Mouse (Mus musculus) liver, embryonic 14.5 days (tissue): ENCODE data around the gene Pou2f2. TPM values are rescaled to one million over a fixed set of nuclear protein-coding genes. Genes with fewer than 3 reads are reported as not detected.

Experiments
- ATAC-seq: fragments of 200-750 bp; cut with Nextera tagmentation; 2 replicates; pipeline ENCODE4 v1.8.0; 2017; ENCODE audit warnings: moderate number of reproducible peaks, mild to moderate bottlenecking, moderate library complexity; ENCODE audit not compliant: insufficient read depth
- DNase-seq, 3 experiments: peaks; one replicate each; pipeline ENCODE4 v3.0.0-alpha.2; 2012 to 2013; ENCODE audit warnings: low read depth in 3 of 3, low spot score in 3 of 3
- H3K27ac ChIP-seq: fragments of 300-500 bp; sonication (generic); 2 replicates; pipeline ENCODE4 v1.5.1; 2014; ENCODE audit warnings: moderate library complexity, mild to moderate bottlenecking, control low read depth, inconsistent platforms
- H3K27me3 ChIP-seq: fragments of 300-500 bp; sonication (generic); 2 replicates; pipeline ENCODE4 v1.6.1; 2014; ENCODE audit warnings: mild to moderate bottlenecking, low read length, moderate library complexity; ENCODE audit not compliant: control insufficient read depth, insufficient read depth
- H3K36me3 ChIP-seq: fragments of 300-500 bp; sonication (generic); replicated peaks from 2 replicates; pipeline ENCODE4 v1.6.1; 2014; ENCODE audit warnings: low read depth; ENCODE audit not compliant: control insufficient read depth, insufficient read depth
- H3K4me1 ChIP-seq, 2 experiments: fragments of 200-500 bp in 1 of 2; fragments of 300-500 bp in 1 of 2; sonication (generic) in 1 of 2; replicated peaks; 2 replicates each; pipeline ENCODE4 v1.6.1; 2012 to 2014; ENCODE audit warnings: antibody characterized with exemption in 1 of 2, inconsistent platforms in 1 of 2, low read length in 1 of 2; ENCODE audit not compliant: control insufficient read depth in 2 of 2, insufficient read depth in 2 of 2
- H3K4me2 ChIP-seq: fragments of 300-500 bp; sonication (generic); 2 replicates; pipeline ENCODE4 v1.6.1; 2014; ENCODE audit warnings: low read depth, mild to moderate bottlenecking, control low read depth, moderate library complexity
- H3K4me3 ChIP-seq, 2 experiments: fragments of 200-500 bp in 1 of 2; fragments of 300-500 bp in 1 of 2; sonication (generic) in 1 of 2; 2 replicates each; pipeline ENCODE4 v1.5.1; 2012 to 2014; ENCODE audit warnings: low read depth in 2 of 2, low read length in 2 of 2, mild to moderate bottlenecking in 2 of 2, control low read depth in 1 of 2, inconsistent platforms in 1 of 2, moderate library complexity in 1 of 2; ENCODE audit not compliant: insufficient read depth in 1 of 2
- H3K9ac ChIP-seq: fragments of 300-500 bp; sonication (generic); replicated peaks from 2 replicates; pipeline ENCODE4 v1.6.1; 2014; ENCODE audit warnings: mild to moderate bottlenecking, control low read depth, moderate library complexity
- H3K9me3 ChIP-seq: fragments of 300-500 bp; sonication (generic); 2 replicates; pipeline ENCODE4 v1.6.1; 2016; ENCODE audit warnings: low read length, mixed read lengths; ENCODE audit not compliant: control insufficient read depth
- CTCF ChIP-seq: IDR thresholded peaks from 2 replicates; pipeline ENCODE4 v1.5.1; 2016; ENCODE audit warnings: antibody characterized with exemption, low read depth, control low read depth
- EP300 ChIP-seq: IDR thresholded peaks from 2 replicates; pipeline ENCODE4 v1.6.1; 2016; ENCODE audit warnings: antibody characterized with exemption, low read depth
- WGBS: fragments of 180-500 bp; shearing (Covaris S2); extraction: QIAGEN DNeasy Blood & Tissue Kit; methylation state at CpG from one replicate; pipeline ENCODE4 v1.1.7; 2014; ENCODE audit not compliant: insufficient replicate concordance; 5-methylcytosine and 5-hydroxymethylcytosine counted together
- polyA plus RNA-seq, 2 experiments: library from polyadenylated mRNA; depleted of rRNA in 1 of 2; stranded (reverse) in 1 of 2; unstranded in 1 of 2; fragments of >200 nt; fragmentation: Nextera tagmentation in 1 of 2; extraction: Ambion mirVana in 1 of 2; gene quantifications; 2 replicates each; pipeline versions ENCODE4 v1.2.1 to v1.2.3; 2012 to 2014

Pou2f2 gene
- polyA plus RNA-seq, 2 experiments: 0.73 to 0.94 TPM

DNA sequence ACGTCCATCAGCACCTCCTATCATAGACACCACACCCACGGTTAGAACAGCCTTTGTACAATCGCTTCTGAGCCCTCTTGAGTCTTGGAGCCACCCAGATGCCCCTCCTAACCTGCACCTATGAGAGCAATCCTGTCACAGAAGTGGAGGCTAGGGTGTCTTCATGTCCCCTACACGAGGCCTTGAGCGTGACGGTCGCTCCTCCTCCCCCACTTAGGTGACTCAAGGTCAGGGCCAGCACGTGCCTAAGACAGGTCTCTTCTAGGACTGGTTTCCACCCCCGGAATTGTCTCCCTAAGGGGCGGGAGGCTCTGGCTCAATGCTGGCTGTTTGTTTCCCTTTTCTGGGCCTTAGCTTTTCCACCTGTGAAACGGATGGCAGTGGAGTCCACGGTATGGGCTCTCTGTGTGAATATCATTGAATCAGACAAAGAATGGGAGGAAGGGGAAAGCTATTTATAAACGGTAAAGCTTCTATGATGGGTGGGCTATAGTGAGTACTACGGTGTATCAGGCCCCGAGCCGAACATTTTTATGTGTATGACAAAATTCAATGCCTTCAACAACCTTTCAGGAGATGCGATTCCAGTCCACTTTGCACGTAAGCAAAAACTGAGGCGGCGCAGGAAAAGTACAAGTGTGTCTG lies 41.1 kb upstream of the Pou2f2 start, which contains the start of gene Dedd2:
TSS of gene Dedd2 (minus strand) at position 159 of the 645 bp plus-strand sequence.
- 3% methylated on average over 20 of the region's 20 CpGs for WGBS
- Histone ChIP-seq H3K27ac (peak within 1 kb of the TSS; percentile 99), H3K9ac (peak within 1 kb of the TSS; percentile 99), H3K27me3 (no peaks in the 10 kb centered on the region), H3K4me1 (peaks cover 35% of the 10 kb centered on the region in 2 experiments), H3K4me2 (peak within 1 kb of the TSS; percentile 98), H3K4me3 (peak within 1 kb of the TSS; percentile 87 to 99), H3K9me3 (no peaks in the 10 kb centered on the region), H3K36me3 (peaks cover 53% of the 10 kb centered on the region)
- TF ChIP-seq EP300: no peak
- TF ChIP-seq CTCF: no peak
- ATAC-seq (peak; percentile 33; the same call in 1 of the 2 replicates), DNase-seq (peak; percentile 54 to 67 (median 58))

DNA sequence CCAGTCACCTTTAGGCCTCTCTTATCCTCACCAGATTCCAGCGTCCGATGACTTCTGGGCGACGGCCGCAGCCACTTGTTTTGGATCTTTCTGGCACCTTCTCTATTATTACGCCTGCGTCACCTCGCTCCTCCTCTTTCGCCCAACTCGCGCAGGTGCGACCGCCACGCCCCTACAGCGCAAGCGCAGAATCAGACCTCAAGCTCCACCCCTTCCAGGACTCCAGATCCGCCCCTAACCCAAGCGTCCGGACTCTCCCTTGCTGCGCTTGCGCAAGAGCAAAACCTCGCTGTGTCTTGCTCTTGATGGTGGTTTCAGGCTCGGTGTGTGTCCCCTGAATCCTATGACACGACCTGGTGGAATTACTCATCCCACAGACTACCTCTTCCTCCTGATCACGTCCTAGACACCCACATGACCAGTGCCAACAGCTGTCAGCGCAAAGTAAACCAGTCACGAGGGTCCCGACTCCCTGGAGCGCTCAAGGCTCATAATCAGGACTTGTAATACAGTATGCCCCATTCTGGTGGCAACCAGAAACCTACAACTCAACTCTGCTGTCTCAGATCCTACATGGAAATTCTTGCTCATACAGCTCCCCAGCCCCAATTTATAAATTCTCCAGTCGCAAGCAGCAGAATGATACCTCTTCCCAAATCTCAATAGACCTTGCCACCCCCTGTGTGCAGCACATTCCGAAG lies 40.4 kb upstream of the Pou2f2 start:
- Histone ChIP-seq H3K4me1 (peaks cover 35% of the 10 kb centered on the region in 2 experiments), H3K27me3 (no peaks in the 10 kb centered on the region), H3K4me2 (peak overlapping the region; percentile 98), H3K9me3 (no peaks in the 10 kb centered on the region), H3K9ac (peak overlapping the region; percentile 99), H3K36me3 (peaks cover 53% of the 10 kb centered on the region), H3K4me3 (peak overlapping the region; percentile 87 to 99), H3K27ac (peak overlapping the region; percentile 99)
- ATAC-seq: peak; percentile 69
- TF ChIP-seq CTCF: 0 out of 2 replicates have a peak, but pooled peaks have one; percentile 9
- TF ChIP-seq EP300: no peak
- WGBS: 2% methylated on average over 31 of the region's 31 CpGs
- DNase-seq: peak; percentile 95 to 97 (median 95)

DNA sequence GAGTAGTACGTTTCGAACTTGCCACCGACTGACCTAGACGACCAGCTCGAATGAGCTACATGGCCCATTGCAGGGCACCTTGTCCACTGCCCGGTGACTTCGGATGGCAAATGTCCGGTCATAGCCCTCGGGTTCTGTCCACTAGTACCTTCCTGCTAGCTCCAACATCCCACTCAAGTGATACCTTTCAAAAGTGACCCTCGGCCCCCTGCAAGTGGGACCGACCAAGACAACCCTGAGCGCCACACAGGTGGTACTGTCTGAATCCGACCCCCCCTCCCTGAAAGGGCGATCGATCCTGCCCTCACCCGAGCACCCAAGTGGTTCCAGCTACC lies 39.9 kb upstream of the Pou2f2 start:
- H3K9ac ChIP-seq: peak overlapping the region; percentile 99
- under 1% methylated on average over 16 of the region's 16 CpGs for WGBS
- peak overlapping the region; percentile 98 for H3K27ac ChIP-seq
- H3K4me1 ChIP-seq: peaks cover 35% of the 10 kb centered on the region in 2 experiments
- no peak for ATAC-seq
- H3K36me3 ChIP-seq: peaks cover 53% of the 10 kb centered on the region
- peak overlapping the region; percentile 86 for H3K4me2 ChIP-seq
- H3K27me3 ChIP-seq: no peaks in the 10 kb centered on the region
- no peaks in the 10 kb centered on the region for H3K9me3 ChIP-seq
- peak overlapping the region; percentile 87 to 99 for H3K4me3 ChIP-seq
- no peak for DNase-seq
- 0 out of 2 replicates have a peak, but pooled peaks have one; percentile 12 for TF ChIP-seq EP300
- no peak for TF ChIP-seq CTCF

DNA sequence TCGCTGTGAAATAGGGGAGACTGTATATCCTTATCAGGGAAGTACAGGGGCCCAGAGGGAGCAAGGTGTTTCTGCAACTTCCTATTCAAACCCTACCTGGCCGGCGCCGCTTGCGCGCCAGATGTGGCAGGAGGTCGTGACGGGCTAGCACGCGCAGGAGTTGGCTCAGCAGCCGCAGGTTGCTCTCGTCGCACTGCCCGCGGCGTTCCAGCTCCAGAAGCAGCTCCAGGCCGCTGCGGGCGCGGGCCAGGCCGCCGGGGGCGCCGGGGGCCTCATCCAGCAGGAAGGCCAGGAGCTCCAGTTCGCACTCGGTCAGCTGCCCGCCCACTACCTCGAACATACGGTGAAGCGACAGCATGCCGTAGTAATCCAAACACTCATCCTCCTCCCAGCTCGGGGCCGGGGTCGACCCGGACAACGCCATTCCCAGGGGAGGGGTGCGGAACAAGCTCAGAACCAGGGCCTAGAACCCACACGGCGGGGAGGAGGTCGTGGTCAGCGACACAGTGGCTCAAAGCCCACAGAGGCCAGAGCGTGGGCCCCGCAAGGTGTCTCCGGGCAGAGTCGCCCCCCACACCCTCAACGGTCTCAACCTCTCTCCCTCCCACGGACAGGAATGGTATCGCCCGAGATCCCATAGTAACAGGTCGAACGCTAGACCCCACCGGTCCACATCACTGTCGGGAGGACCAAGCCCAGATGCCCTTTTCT lies 39.3 kb upstream of the Pou2f2 start:
- Histone ChIP-seq H3K4me3 (peak overlapping the region; percentile 87 to 99), H3K36me3 (peaks cover 53% of the 10 kb centered on the region), H3K4me1 (peaks cover 35% of the 10 kb centered on the region in 2 experiments), H3K27me3 (no peaks in the 10 kb centered on the region), H3K4me2 (peak overlapping the region; percentile 86), H3K27ac (peak overlapping the region; percentile 98), H3K9ac (peak overlapping the region; percentile 99), H3K9me3 (no peaks in the 10 kb centered on the region)
- TF ChIP-seq EP300 (no peak), CTCF (peak; percentile 36)
- DNase-seq: no peak
- WGBS: under 1% methylated on average over 53 of the region's 53 CpGs
- ATAC-seq: peak; percentile 25; the same call in 1 of the 2 replicates
